Mouse (Mus musculus): ENCODE measurements around the gene Rhof. TPM values are rescaled to one million over a fixed set of nuclear protein-coding genes. Genes with fewer than 3 reads are reported as not detected.
"Not testable (repeated sequence)": the region's sequence is repeated elsewhere in the genome, so short reads cannot be mapped to it uniquely, and the experiment has no call there.

Gene Rhof
- polyA plus RNA-seq, 1 experiment from 2014 or later: 2.3 TPM

- H3K9ac ChIP-seq: no peak overlapping the region
- no peak for ATAC-seq
- WGBS: 30% methylated on average over 6 of the region's 6 CpGs
- no peaks in the 10 kb centered on the region for H3K27me3 ChIP-seq (replicated peaks)
- H3K4me2 ChIP-seq (replicated peaks): no peak overlapping the region
- H3K4me1 ChIP-seq (replicated peaks): peaks cover 14% of the 10 kb centered on the region
- no peak overlapping the region for H3K27ac ChIP-seq
- H3K36me3 ChIP-seq: no peaks in the 10 kb centered on the region
- H3K4me3 ChIP-seq (replicated peaks): no peak overlapping the region
- no peaks in the 10 kb centered on the region for H3K9me3 ChIP-seq
These were observed 68.3 kb downstream of the Rhof start for GRCm38 (mm10) chr5:123064207-123064606.

GRCm38 (mm10) chr5:123063141-123063540, 69.4 kb downstream of the Rhof start:
- Histone ChIP-seq H3K27ac (no peak overlapping the region), H3K4me2 (replicated peaks) (no peak overlapping the region), H3K9ac (no peak overlapping the region), H3K9me3 (no peaks in the 10 kb centered on the region), H3K4me1 (replicated peaks) (peaks cover 17% of the 10 kb centered on the region), H3K27me3 (replicated peaks) (no peaks in the 10 kb centered on the region), H3K4me3 (replicated peaks) (no peak overlapping the region), H3K36me3 (no peaks in the 10 kb centered on the region)
- ATAC-seq: no peak
- 81% methylated on average over 3 of the region's 3 CpGs for WGBS

GRCm38 (mm10) chr5:123061402-123061749, 71.1 kb downstream of the Rhof start:
- not testable (repeated sequence) for H3K27ac ChIP-seq; H3K27me3 ChIP-seq (replicated peaks); H3K4me2 ChIP-seq (replicated peaks); H3K9me3 ChIP-seq; ATAC-seq; H3K36me3 ChIP-seq; H3K9ac ChIP-seq; H3K4me3 ChIP-seq (replicated peaks)
- peaks cover 17% of the 10 kb centered on the region for H3K4me1 ChIP-seq (replicated peaks)
- 70% methylated on average over 6 of the region's 6 CpGs for WGBS

- no peak for ATAC-seq
- H3K27me3 ChIP-seq (replicated peaks): no peaks in the 10 kb centered on the region
- WGBS: 43% methylated on average over 9 of the region's 9 CpGs
- H3K9me3 ChIP-seq: no peaks in the 10 kb centered on the region
- peak overlapping the region; percentile 40 for H3K27ac ChIP-seq
- peaks cover 17% of the 10 kb centered on the region for H3K4me1 ChIP-seq (replicated peaks)
- H3K4me3 ChIP-seq (replicated peaks): no peak overlapping the region
- H3K9ac ChIP-seq: 0 out of 2 replicates have a peak overlapping the region, but pooled peaks have one; percentile 11
- no peaks in the 10 kb centered on the region for H3K36me3 ChIP-seq
- peak overlapping the region; percentile 28 for H3K4me2 ChIP-seq (replicated peaks)
These were observed 71.6 kb downstream of the Rhof start for GRCm38 (mm10) chr5:123060706-123061401.

GRCm38 (mm10) chr5:123059757-123060520, 72.6 kb downstream of the Rhof start:
- no peaks in the 10 kb centered on the region for H3K36me3 ChIP-seq
- 0 out of 2 replicates have a peak overlapping the region, but pooled peaks have one; percentile 10 for H3K4me3 ChIP-seq (replicated peaks)
- no peaks in the 10 kb centered on the region for H3K27me3 ChIP-seq (replicated peaks)
- 13% methylated on average over 14 of the region's 14 CpGs for WGBS
- H3K4me2 ChIP-seq (replicated peaks): peak overlapping the region; percentile 28
- H3K9me3 ChIP-seq: no peaks in the 10 kb centered on the region
- H3K4me1 ChIP-seq (replicated peaks): peaks cover 17% of the 10 kb centered on the region
- H3K9ac ChIP-seq: no peak overlapping the region
- H3K27ac ChIP-seq: peak overlapping the region; percentile 51
- ATAC-seq: peak; percentile 11; the same call in 1 of the 2 replicates

GRCm38 (mm10) chr5:123058251-123059102, 74.0 kb downstream of the Rhof start:
- H3K4me3 ChIP-seq (replicated peaks): peak overlapping the region; percentile 38
- WGBS: 32% methylated on average over 16 of the region's 16 CpGs
- peaks cover 17% of the 10 kb centered on the region for H3K4me1 ChIP-seq (replicated peaks)
- no peaks in the 10 kb centered on the region for H3K9me3 ChIP-seq
- H3K36me3 ChIP-seq: no peaks in the 10 kb centered on the region
- peak overlapping the region; percentile 48; the same call in 1 of the 2 replicates for H3K27ac ChIP-seq
- no peaks in the 10 kb centered on the region for H3K27me3 ChIP-seq (replicated peaks)
- peak overlapping the region; percentile 57 for H3K4me2 ChIP-seq (replicated peaks)
- peak overlapping the region; percentile 39 for H3K9ac ChIP-seq
- no peak for ATAC-seq

GRCm38 (mm10) chr5:123057366-123058250, 74.9 kb downstream of the Rhof start:
- peak overlapping the region; percentile 39 for H3K9ac ChIP-seq
- no peaks in the 10 kb centered on the region for H3K36me3 ChIP-seq
- no peaks in the 10 kb centered on the region for H3K27me3 ChIP-seq (replicated peaks)
- ATAC-seq: peak; percentile 98
- H3K27ac ChIP-seq: peak overlapping the region; percentile 48; the same call in 1 of the 2 replicates
- peak overlapping the region; percentile 57 for H3K4me2 ChIP-seq (replicated peaks)
- H3K4me3 ChIP-seq (replicated peaks): peak overlapping the region; percentile 38
- peaks cover 17% of the 10 kb centered on the region for H3K4me1 ChIP-seq (replicated peaks)
- H3K9me3 ChIP-seq: no peaks in the 10 kb centered on the region
- 7% methylated on average over 48 of the region's 48 CpGs for WGBS

Other genes with a start within 250 kb of the Rhof start
- 27.2 and 29.4 TPM in 2 replicates for gene Kdm2b, start 142.9 kb downstream of the Rhof start, polyA plus RNA-seq (2015; fragmentation: Nextera tagmentation; extraction: Ambion mirVana)
- 18.9 and 19.3 TPM in 2 replicates for gene Orai1, start 117.6 kb downstream of the Rhof start, polyA plus RNA-seq (2015; fragmentation: Nextera tagmentation; extraction: Ambion mirVana)
- gene Morn3, start 85.7 kb downstream of the Rhof start, polyA plus RNA-seq (2015; fragmentation: Nextera tagmentation; extraction: Ambion mirVana): 0.45 TPM in 1 of 2 replicates, not detected in the other
- gene Tmem120b, start 64.3 kb downstream of the Rhof start, polyA plus RNA-seq (2015; fragmentation: Nextera tagmentation; extraction: Ambion mirVana): 8.4 and 10.1 TPM in 2 replicates
- 7.6 and 8.4 TPM in 2 replicates for gene Setd1b, start 9.5 kb upstream of the Rhof start, polyA plus RNA-seq (2015; fragmentation: Nextera tagmentation; extraction: Ambion mirVana)
- 68.5 and 69.1 TPM in 2 replicates for gene Psmd9, start 36.7 kb upstream of the Rhof start, polyA plus RNA-seq (2015; fragmentation: Nextera tagmentation; extraction: Ambion mirVana)
- 4.7 and 6.8 TPM in 2 replicates for gene Hpd, start 50.0 kb upstream of the Rhof start, polyA plus RNA-seq (2015; fragmentation: Nextera tagmentation; extraction: Ambion mirVana)
- gene Wdr66, start 119.4 kb upstream of the Rhof start, polyA plus RNA-seq (2015; fragmentation: Nextera tagmentation; extraction: Ambion mirVana): 0.74 and 0.79 TPM in 2 replicates
- gene Bcl7a, start 211.1 kb upstream of the Rhof start, polyA plus RNA-seq (2015; fragmentation: Nextera tagmentation; extraction: Ambion mirVana): 15.9 and 16.4 TPM in 2 replicates